Mouse (Mus musculus) adrenal gland, postnatal 36 days (tissue): ENCODE measurements around the gene Srebf2. TPM values are rescaled to one million over a fixed set of nuclear protein-coding genes. Genes with fewer than 3 reads are reported as not detected.
A peak's percentile ranks its signal among the peaks of the same experiment; 100 is the strongest.

Experiments used
- DNase-seq, 2 experiments: peaks; one replicate each; pipeline ENCODE4 v3.0.0; 2021; ENCODE audit warnings: mixed read lengths in 1 of 2
- total RNA-seq, 2 experiments: library from RNA; stranded (reverse); gene quantifications; 2 replicates each; pipeline ENCODE4 v1.2.3; 2021

The Srebf2 gene
- total RNA-seq, 2 experiments from 2014 or later, result 80.3 to 113 TPM

DNA sequence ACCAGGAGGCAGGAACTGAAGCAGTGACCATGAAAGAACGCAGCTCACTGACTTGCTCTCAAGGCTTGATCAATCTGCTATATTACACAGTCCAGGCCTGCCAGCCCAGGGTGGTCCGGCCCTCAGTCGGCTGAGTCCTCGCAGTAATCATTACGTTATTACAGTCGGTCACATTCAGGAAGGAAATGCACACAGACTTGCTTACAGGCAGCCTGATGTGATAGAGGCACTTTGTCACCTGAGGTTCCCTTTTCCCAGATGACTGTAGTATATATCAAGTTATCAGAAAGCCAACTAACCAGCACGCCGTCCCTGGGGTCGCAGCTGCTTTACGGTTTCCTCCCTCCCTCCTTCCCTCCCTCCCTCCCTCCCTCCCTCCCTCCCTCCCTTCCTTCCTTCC, 9.9 kb downstream of the Srebf2 start:
- DNase-seq, result no peak

DNA sequence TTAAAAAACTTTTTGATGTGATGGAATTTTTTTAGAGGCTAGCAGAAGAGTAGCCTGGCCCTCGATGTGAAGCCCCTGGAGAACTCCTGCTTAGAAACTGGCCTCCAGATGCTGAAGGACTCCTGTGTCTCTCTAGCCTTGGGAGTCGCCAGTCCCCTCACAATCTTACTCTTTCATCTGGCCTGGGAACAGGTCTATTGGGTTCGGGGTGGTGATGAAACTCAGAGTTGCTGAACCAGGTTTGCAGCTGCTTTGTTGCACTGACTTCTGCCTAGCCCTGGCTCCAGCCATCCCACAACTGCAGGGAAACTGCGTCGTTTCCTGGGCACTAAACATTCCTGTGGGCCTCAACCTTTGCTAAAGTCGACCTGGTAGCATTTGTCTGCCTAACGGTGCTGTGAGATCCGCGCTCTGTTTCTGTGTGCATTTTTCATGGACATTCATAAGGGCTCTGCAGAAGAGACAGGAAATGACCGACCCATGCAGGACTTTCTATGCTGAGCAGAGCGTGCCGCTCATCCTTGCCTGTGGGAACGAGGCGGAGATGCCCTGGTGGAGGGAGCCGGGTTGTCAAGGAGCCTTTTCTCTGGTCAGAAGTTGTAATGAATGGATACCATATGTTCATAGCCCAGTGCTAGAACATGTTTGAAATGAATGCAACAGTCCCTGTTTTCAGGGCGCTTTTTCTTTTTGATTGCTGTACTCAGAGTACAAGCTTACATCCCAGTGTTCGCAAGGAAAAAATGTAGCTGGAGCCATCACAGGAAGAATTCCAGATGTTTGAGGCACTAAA, 11.5 kb downstream of the Srebf2 start:
- DNase-seq, result no peak

- no peak for DNase-seq
These were observed 12.5 kb downstream of the Srebf2 start for GRCm38 (mm10) chr15:82159471-82159870.

DNA sequence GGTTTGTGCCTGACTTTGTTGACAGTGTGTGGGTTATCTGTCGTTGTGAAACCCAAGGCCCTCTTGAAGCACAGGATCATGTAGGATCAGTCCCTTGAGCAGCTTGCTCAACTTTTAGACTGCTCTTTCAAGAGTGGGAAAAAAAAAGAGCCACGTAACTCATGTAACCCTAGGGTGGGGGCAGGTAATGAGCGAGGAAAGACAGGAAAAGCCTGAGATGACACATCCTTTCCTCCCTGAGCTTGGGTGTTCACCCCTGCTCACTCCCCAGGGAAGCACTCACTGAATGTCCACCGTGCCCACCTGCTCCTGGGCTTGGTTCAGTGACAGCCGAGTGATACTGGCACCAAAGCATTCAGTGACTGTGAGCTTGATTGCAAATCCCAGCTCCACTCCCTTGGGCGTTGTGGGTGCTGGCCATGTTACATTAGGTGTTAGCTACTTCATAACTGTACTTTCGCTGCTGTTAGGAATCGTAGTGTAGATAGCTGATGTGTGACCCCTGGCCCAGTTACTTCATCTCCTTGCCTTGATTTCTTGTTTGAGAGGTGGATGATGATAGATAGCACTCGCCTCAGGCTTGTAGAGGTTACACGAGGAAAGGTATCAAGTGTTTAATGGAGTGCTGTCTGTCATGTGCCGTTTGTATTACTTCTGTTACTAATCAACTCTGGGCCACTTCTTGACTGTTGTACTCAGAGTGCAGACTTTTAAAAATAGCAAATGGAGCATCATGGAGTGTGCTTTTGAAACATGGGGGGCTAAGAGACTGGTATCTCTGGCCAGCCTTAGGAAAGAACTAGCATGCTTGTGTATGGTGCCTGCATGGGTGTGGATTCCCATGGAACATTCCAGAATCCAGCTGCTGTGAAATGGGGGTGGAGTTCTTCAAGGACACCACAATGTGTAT, 14.0 kb downstream of the Srebf2 start:
- DNase-seq, result no peak

DNA sequence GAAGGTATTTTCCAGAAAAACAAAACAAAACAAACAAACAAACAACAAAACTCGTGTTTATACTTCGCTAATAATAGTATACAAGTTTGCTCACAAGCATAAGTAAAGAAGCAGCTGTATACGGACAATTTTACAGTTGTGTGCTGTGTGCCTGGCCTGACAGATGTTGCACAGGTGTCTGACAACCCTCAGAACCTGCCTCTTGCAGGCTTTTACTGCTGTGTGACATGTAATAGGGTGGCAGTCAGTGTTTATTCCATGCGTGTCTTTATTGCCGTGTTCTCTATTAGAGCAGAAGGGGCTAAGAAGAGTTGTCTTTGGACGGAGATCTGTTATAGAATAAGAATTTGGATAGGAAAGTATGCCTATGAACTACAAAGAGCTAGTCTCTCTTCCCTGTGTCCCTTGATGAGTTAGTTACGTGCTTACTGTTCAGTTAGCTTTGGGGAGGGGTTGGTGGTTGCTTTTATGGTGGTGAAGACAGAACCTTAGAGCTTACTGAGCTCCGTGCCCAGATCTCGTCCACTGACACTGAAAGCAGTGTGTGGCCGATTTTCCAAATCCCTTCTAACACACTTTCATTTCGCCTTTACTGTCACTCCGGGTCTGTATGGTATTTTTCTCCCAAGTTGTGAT, 15.1 kb downstream of the Srebf2 start:
- no peak for DNase-seq

GRCm38 (mm10) chr15:82163356-82164060, 16.5 kb downstream of the Srebf2 start:
- DNase-seq, result no peak

DNA sequence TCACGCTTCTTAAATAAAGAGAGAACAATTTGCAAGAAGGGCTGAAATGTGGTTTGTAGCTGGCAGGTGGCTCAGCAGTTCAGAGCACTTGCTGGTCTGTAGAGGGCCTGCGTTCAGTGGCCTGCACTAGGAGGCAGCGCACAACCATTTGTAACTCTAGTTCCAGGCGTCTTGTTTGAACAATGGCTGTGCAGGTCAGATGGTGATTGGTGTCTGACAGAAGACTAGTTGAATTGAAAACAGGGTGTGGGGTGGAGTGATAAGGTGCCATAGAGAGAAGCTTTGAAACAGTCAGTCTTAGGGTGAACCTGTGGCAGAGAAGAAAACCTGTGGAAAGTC, 17.0 kb downstream of the Srebf2 start:
- DNase-seq, result no peak

GRCm38 (mm10) chr15:82164496-82164895, 17.5 kb downstream of the Srebf2 start:
- no peak for DNase-seq

DNA sequence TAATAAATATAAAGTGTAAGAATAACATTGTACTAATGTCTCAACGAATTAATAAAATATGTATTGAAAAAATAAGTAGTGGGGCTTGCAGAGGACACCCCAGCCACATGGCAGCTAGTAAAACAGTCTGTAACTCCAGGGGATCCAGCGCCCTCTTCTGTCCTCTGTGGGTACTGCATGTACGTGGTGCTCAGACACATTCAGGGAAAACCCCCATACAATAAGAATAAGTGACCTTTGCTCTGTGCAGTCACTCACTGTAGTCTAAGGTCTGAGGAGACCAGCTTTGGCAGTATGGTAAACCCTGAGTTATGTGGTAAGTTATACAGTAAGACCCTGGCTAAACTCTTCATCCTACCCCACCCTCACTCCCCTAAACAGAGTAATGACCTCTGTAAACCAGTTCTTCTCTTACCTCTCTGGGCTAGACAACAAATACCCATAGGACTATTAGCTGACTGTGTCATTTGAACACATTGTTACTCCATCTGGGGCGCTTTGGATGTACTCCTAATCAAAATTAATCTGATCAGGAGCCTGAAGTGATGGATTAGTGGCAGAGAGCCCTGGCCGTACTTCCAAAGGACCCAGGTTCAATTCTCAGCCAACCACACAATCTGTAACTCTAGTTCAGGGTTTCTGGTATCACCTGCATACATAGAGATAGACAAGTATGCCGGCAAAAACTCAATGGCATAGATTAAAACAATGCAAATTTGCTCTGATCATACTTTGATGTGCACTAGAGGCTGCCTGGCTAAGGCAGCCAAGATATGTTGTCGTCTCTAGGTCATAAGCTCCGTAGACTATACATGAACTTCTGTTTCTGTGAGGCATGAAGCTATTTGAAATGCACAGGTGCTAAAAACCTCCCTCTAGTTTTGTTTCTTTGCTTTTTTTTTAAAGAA, 18.6 kb downstream of the Srebf2 start:
- DNase-seq, result peak; percentile 77 to 80

GRCm38 (mm10) chr15:82166240-82167100, 19.5 kb downstream of the Srebf2 start:
- no peak for DNase-seq

DNA sequence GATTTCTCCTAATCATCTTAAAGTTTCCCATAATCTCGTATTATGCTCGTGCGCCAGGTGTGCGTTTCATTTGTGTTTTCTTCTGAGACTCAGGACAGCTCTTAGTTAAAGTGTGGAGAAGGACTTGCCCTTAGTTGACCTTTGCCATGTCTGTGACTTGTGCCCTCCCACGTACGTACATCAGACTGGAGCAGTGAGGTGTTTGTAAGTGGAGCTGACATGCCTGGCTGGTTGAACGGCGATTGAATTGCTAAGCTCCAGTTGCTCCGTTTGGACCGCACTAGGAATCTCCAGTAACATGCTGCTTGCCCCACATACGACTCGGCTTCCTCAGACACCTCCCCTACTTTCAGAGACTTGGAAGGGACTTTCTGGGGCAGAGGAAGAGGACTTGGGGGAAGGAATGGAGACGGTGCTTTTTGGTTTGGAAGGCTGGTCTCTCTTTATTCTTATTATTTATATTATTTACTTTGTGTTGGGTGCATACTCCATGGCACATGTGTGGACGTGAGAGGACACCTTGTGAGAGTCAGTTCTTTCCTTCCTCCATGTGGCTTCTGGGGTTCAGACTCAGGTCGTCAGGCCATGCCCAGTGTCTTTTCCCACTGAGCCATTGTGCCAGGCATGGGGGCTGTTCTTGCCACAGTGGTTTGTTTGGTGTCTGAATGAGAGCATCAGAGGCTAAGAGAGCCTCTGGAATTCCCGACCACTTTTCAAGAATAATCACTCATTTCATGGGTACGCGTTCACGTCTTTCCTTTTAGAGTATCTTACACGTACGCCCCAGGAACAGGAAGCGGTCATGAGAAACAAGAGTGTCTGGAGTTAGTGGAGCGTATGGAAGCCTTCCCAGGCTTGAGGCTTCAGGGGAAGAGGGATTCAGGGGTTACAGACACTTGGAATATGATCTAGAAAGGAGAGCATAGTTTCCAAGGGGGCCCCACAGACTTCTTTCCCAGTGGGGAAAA, 20.5 kb downstream of the Srebf2 start:
- no peak for DNase-seq

- no peak for DNase-seq
These were observed 22.7 kb downstream of the Srebf2 start for GRCm38 (mm10) chr15:82169671-82170070.

GRCm38 (mm10) chr15:82170437-82171377, 23.7 kb downstream of the Srebf2 start:
- DNase-seq, result no peak

GRCm38 (mm10) chr15:82172648-82173047, 25.7 kb downstream of the Srebf2 start:
- DNase-seq, result no peak

DNA sequence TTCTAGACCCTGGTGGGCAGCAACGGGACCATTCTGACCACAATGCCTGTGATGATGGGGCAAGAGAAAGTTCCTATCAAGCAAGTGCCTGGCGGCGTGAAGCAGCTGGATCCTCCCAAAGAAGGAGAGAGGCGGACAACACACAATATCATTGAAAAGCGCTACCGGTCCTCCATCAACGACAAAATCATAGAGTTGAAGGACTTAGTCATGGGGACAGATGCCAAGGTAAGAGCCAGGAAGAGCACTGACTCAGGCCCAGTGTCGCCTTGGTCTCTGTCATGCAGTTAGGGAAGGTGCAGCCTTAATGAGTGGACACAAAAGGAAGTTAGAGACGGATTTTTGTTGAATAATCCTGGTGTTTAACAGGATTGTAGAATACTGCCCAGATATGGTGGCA, 28.1 kb downstream of the Srebf2 start:
- peak in 1 of 2 experiments; percentile 42 for DNase-seq

- no peak for DNase-seq
These were observed 30.8 kb downstream of the Srebf2 start for GRCm38 (mm10) chr15:82177743-82178290.

DNA sequence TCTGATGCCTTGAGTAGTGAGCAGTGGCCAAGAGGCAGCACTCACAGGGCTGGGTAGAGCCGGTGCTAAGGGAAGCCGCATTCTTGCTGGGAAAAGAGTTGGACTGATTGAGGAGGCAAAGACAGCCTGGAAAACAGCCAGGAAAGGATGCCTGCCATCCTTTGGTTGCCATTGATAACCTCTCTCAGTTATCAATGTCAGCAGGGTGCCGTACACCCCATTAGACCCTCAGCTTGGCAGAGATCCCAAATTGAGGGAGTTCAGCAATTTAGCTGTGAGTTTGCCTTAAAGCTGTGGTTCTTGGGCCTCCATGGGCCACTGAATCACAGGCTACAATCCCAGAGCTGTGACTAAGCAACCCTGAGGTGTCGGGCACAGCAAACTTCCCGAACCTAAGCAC, 34.1 kb downstream of the Srebf2 start:
- no peak for DNase-seq
